In genomic region chr9:118506020-118506403, GRCm38 (mm10) we compare ENCODE assay signal across 8 mouse cellular contexts. TPM values are rescaled to one million over a fixed set of nuclear protein-coding genes. Genes with fewer than 3 reads are reported as not detected.
DNase-seq lines count a peak whose midpoint lies in the region; ATAC-seq and TF ChIP-seq lines count a peak whose summit lies in the region.

TSS of gene Golga4 (plus strand) at chr9:118506267.

- H3K4me2 ChIP-seq in kidney, embryonic 15.5 days: peak within 1 kb of the TSS; percentile 95
- peak within 1 kb of the TSS; percentile 88 for H3K4me2 ChIP-seq in limb, embryonic 15.5 days
- H3K4me2 ChIP-seq in midbrain, postnatal 0 days (ENCODE audit: low read depth, low read length, poor library complexity, severe bottlenecking): peak within 1 kb of the TSS; percentile 91

- peak; percentile 73; the same call in 1 of the 2 replicates for TF ChIP-seq POLR2A in brain, embryonic 14.5 days (IDR thresholded peaks at IDR 0.05; ENCODE audit: borderline replicate concordance, extremely low read depth, insufficient read depth, insufficient read length, poor library complexity, severe bottlenecking)

- peak; percentile 80 for ATAC-seq in erythroblast, adult 5-6 weeks (replicated peaks; ENCODE audit: low FRiP score, poor library complexity, severe bottlenecking)
- ATAC-seq in kidney, embryonic 15.5 days (replicated peaks; ENCODE audit: low FRiP score): peak; percentile 80
- peak; percentile 79 for ATAC-seq in limb, embryonic 15.5 days (ENCODE audit: insufficient number of reproducible peaks, low FRiP score, low TSS enrichment, low read depth)
- ATAC-seq in midbrain, postnatal 0 days (ENCODE audit: low FRiP score): peak; percentile 89

- H3K4me1 ChIP-seq in heart, embryonic 10.5 days: peaks cover 41% of the 10 kb centered on the region
- H3K4me1 ChIP-seq in kidney, embryonic 15.5 days: peaks cover 48% of the 10 kb centered on the region
- peaks cover 25% of the 10 kb centered on the region for H3K4me1 ChIP-seq in limb, embryonic 15.5 days
- H3K4me1 ChIP-seq in midbrain, postnatal 0 days (ENCODE audit: insufficient read depth, low read length): peaks cover 8% of the 10 kb centered on the region; the same call in 1 of the 2 replicates

- peak within 1 kb of the TSS; percentile 97 for H3K27ac ChIP-seq in heart, embryonic 10.5 days
- peak within 1 kb of the TSS; percentile 82 for H3K27ac ChIP-seq in kidney, embryonic 15.5 days
- H3K27ac ChIP-seq in limb, embryonic 15.5 days: peak within 1 kb of the TSS; percentile 22; the same call in 1 of the 2 replicates
- peak within 1 kb of the TSS; percentile 74 for H3K27ac ChIP-seq in midbrain, postnatal 0 days (ENCODE audit: low read depth, low read length)

- no peaks in the 10 kb centered on the region for H3K27me3 ChIP-seq in C2C12 (ENCODE audit: control insufficient read depth, insufficient read depth, insufficient read length)
- no peaks in the 10 kb centered on the region for H3K27me3 ChIP-seq in heart, embryonic 10.5 days (ENCODE audit: insufficient read depth, poor library complexity, severe bottlenecking)
- H3K27me3 ChIP-seq in kidney, embryonic 15.5 days: no peaks in the 10 kb centered on the region
- H3K27me3 ChIP-seq in limb, embryonic 15.5 days: no peaks in the 10 kb centered on the region
- no peaks in the 10 kb centered on the region for H3K27me3 ChIP-seq in midbrain, postnatal 0 days (ENCODE audit: insufficient read depth, low read length)

- peak within 1 kb of the TSS; percentile 74 for H3ac ChIP-seq in C2C12 (ENCODE audit: control insufficient read depth, insufficient read length, low read depth)

- H3K79me3 ChIP-seq in C2C12 (ENCODE audit: low read depth): peaks cover 34% of the 10 kb centered on the region

- peak within 1 kb of the TSS; percentile 93 for H3K9ac ChIP-seq in kidney, embryonic 15.5 days
- H3K9ac ChIP-seq in limb, embryonic 15.5 days: peak within 1 kb of the TSS; percentile 74
- peak within 1 kb of the TSS; percentile 83 for H3K9ac ChIP-seq in midbrain, postnatal 0 days (replicated peaks; ENCODE audit: low read length, poor library complexity, severe bottlenecking)

- peak within 1 kb of the TSS; percentile 72 for H3K4me3 ChIP-seq in C2C12 (ENCODE audit: insufficient read depth, poor library complexity, severe bottlenecking)
- H3K4me3 ChIP-seq in heart, embryonic 10.5 days: peak within 1 kb of the TSS; percentile 94
- peak within 1 kb of the TSS; percentile 94 for H3K4me3 ChIP-seq in kidney, embryonic 15.5 days (replicated peaks)
- H3K4me3 ChIP-seq in limb, embryonic 15.5 days: peak within 1 kb of the TSS; percentile 65
- peak within 1 kb of the TSS; percentile 93 for H3K4me3 ChIP-seq in midbrain, postnatal 0 days (ENCODE audit: low read depth, low read length)

- no peak for TF ChIP-seq CTCF in C2C12 (IDR thresholded peaks at IDR 0.05; ENCODE audit: control insufficient read depth, insufficient read depth, insufficient read length)
- TF ChIP-seq CTCF in brain, embryonic 14.5 days (IDR thresholded peaks at IDR 0.05; ENCODE audit: borderline replicate concordance, extremely low read depth, insufficient read depth, insufficient read length): no peak
- peak; percentile 10; the same call in 1 of the 2 replicates for TF ChIP-seq CTCF in midbrain, postnatal 0 days (IDR thresholded peaks at IDR 0.05)

- no peaks in the 10 kb centered on the region for H3K36me3 ChIP-seq in C2C12 (ENCODE audit: control insufficient read depth, insufficient read depth)
- H3K36me3 ChIP-seq in heart, embryonic 10.5 days: peaks cover 5% of the 10 kb centered on the region; the same call in 1 of the 2 replicates
- H3K36me3 ChIP-seq in kidney, embryonic 15.5 days: no peaks in the 10 kb centered on the region
- H3K36me3 ChIP-seq in limb, embryonic 15.5 days: 0 out of 2 replicates have a peak, but pooled peaks cover 3% of the 10 kb centered on the region
- H3K36me3 ChIP-seq in midbrain, postnatal 0 days (ENCODE audit: insufficient read depth, low read length): no peaks in the 10 kb centered on the region

- WGBS in heart, embryonic 10.5 days: under 1% methylated on average over 43 of the region's 43 CpGs
- under 1% methylated on average over 43 of the region's 43 CpGs for WGBS in kidney, embryonic 15.5 days
- under 1% methylated on average over 38 of the region's 43 CpGs for WGBS in limb, embryonic 15.5 days
- WGBS in midbrain, postnatal 0 days: under 1% methylated on average over 34 of the region's 43 CpGs

- H3K79me2 ChIP-seq in C2C12 (ENCODE audit: control insufficient read depth, insufficient read depth): peaks cover 49% of the 10 kb centered on the region

- no peaks in the 10 kb centered on the region for H3K9me3 ChIP-seq in heart, embryonic 10.5 days
- no peaks in the 10 kb centered on the region for H3K9me3 ChIP-seq in kidney, embryonic 15.5 days (replicated peaks)
- H3K9me3 ChIP-seq in limb, embryonic 15.5 days: no peaks in the 10 kb centered on the region
- no peaks in the 10 kb centered on the region for H3K9me3 ChIP-seq in midbrain, postnatal 0 days (ENCODE audit: low read length)

- DNase-seq in brain, embryonic 14.5 days (ENCODE audit: low read depth): peak; percentile 97
- peak; percentile 95 for DNase-seq in heart, embryonic 10.5 days (ENCODE audit: low spot score)
- peak; percentile 92 for DNase-seq in midbrain, postnatal 0 days (ENCODE audit: low spot score)
- peak; percentile 70 to 77 for DNase-seq in spleen, postnatal 14 days (ENCODE audit: low spot score in 2 of 2)

TF ChIP-seq in C2C12, 6 proteins besides CTCF, POLR2A, EP300 and RAD21:
- TF ChIP-seq MAX (IDR thresholded peaks at IDR 0.05): no peak
- TF ChIP-seq MYOG (IDR thresholded peaks at IDR 0.05; ENCODE audit: control insufficient read depth, extremely low read depth, insufficient read length): no peak
- no peak for TF ChIP-seq CEBPB (IDR thresholded peaks at IDR 0.05; ENCODE audit: low read depth)
- no peak for TF ChIP-seq USF1 (IDR thresholded peaks at IDR 0.05; ENCODE audit: low read depth)
- no peak for TF ChIP-seq MYOD1 (IDR thresholded peaks at IDR 0.05; ENCODE audit: control insufficient read depth, insufficient read length, low read depth)
- TF ChIP-seq FOSL1 (IDR thresholded peaks at IDR 0.05; ENCODE audit: insufficient read depth, low read length, poor library complexity, severe bottlenecking): no peak

RNA-seq across cellular contexts. Expression of gene Golga4, which starts in this region (rescaled TPM):
- polyA plus RNA-seq in C2C12 (2012; fragmentation: generic; extraction: Trizol): 9.9 TPM
- 44.5 and 60.5 TPM in 2 replicates for polyA plus RNA-seq in brain, embryonic 14.5 days (2012; rRNA removed)
- 15.3 and 19.2 TPM in 2 replicates for total RNA-seq in erythroblast, adult 5-6 weeks (2015; ENCODE audit: low replicate concordance)
- total RNA-seq in erythroblast, adult 5-6 weeks (2017; ENCODE audit: low replicate concordance): 20.0 and 24.5 TPM in 2 replicates
- 55.0 and 60.0 TPM in 2 replicates for polyA plus RNA-seq in heart, embryonic 10.5 days (2016; fragmentation: Nextera tagmentation; extraction: Ambion mirVana)
- polyA plus RNA-seq in kidney, embryonic 15.5 days (2015; fragmentation: Nextera tagmentation; extraction: Ambion mirVana): 56.5 and 58.7 TPM in 2 replicates
- polyA plus RNA-seq in limb, embryonic 15.5 days (2015; fragmentation: Nextera tagmentation; extraction: Ambion mirVana): 46.4 and 52.3 TPM in 2 replicates
- 34.5 and 57.9 TPM in 2 replicates for total RNA-seq in midbrain, postnatal 0 days (2014; rRNA removed)
- polyA plus RNA-seq in midbrain, postnatal 0 days (2015; fragmentation: Nextera tagmentation; extraction: Ambion mirVana): 21.0 and 26.2 TPM in 2 replicates

Comparison
In these comparisons a context has a peak if more than half of its experiments do, and no peak if none do; other contexts are left out.
1. Peak in every context shown above with its lines: DNase-seq, ATAC-seq, H3K4me3 ChIP-seq and H3K27ac ChIP-seq.
2. H3K27ac ChIP-seq: peak in every context shown above with its lines; median percentile 97 in heart, embryonic 10.5 days; 82 in kidney, embryonic 15.5 days; 74 in midbrain, postnatal 0 days; 22 in limb, embryonic 15.5 days.